Mouse (Mus musculus): ENCODE results near the gene Il33. TPM values are rescaled to one million over a fixed set of nuclear protein-coding genes. Genes with fewer than 3 reads are reported as not detected.

Gene Il33
- polyA plus RNA-seq, 1 experiment from 2014 or later: 10.5 TPM

- H3K4me3 ChIP-seq (ENCODE audit: low read depth, low read length): no peak overlapping the region
- H3K27ac ChIP-seq (ENCODE audit: low read length): no peak overlapping the region
- H3K4me1 ChIP-seq (ENCODE audit: control insufficient read depth, insufficient read depth, low read length): no peaks in the 10 kb centered on the region
- no peaks in the 10 kb centered on the region for H3K36me3 ChIP-seq (ENCODE audit: control insufficient read depth, insufficient read depth, low read length)
- H3K27me3 ChIP-seq (ENCODE audit: control insufficient read depth, insufficient read depth, low read length): no peaks in the 10 kb centered on the region
- H3K4me2 ChIP-seq (replicated peaks; ENCODE audit: low read depth, low read length): no peak overlapping the region
- WGBS: 75% methylated on average over 4 of the region's 4 CpGs
- no peak overlapping the region for H3K9ac ChIP-seq (replicated peaks; ENCODE audit: low read depth, low read length)
- H3K9me3 ChIP-seq (ENCODE audit: control insufficient read depth, low read depth, low read length): no peaks in the 10 kb centered on the region
- no peak for ATAC-seq (ENCODE audit: insufficient number of reproducible peaks, insufficient read depth, low FRiP score, low read depth)
These were observed 32.9 kb upstream of the Il33 start for GRCm38 (mm10) chr19:29891981-29892380.

GRCm38 (mm10) chr19:29892786-29893185 lies 32.1 kb upstream of the Il33 start:
- WGBS: 58% methylated on average over 6 of the region's 6 CpGs
- Histone ChIP-seq H3K4me3 (ENCODE audit: low read depth, low read length) (no peak overlapping the region), H3K27ac (ENCODE audit: low read length) (no peak overlapping the region), H3K9me3 (ENCODE audit: control insufficient read depth, low read depth, low read length) (no peaks in the 10 kb centered on the region), H3K27me3 (ENCODE audit: control insufficient read depth, insufficient read depth, low read length) (no peaks in the 10 kb centered on the region), H3K4me2 (replicated peaks; ENCODE audit: low read depth, low read length) (no peak overlapping the region), H3K36me3 (ENCODE audit: control insufficient read depth, insufficient read depth, low read length) (no peaks in the 10 kb centered on the region), H3K9ac (replicated peaks; ENCODE audit: low read depth, low read length) (no peak overlapping the region), H3K4me1 (ENCODE audit: control insufficient read depth, insufficient read depth, low read length) (no peaks in the 10 kb centered on the region)
- no peak for ATAC-seq (ENCODE audit: insufficient number of reproducible peaks, insufficient read depth, low FRiP score, low read depth)

GRCm38 (mm10) chr19:29893718-29894273 lies 31.1 kb upstream of the Il33 start:
- WGBS: 81% methylated on average over 4 of the region's 4 CpGs
- H3K36me3 ChIP-seq (ENCODE audit: control insufficient read depth, insufficient read depth, low read length): no peaks in the 10 kb centered on the region
- ATAC-seq (ENCODE audit: insufficient number of reproducible peaks, insufficient read depth, low FRiP score, low read depth): no peak

GRCm38 (mm10) chr19:29894381-29894780 lies 30.5 kb upstream of the Il33 start:
- Histone ChIP-seq H3K36me3 (ENCODE audit: control insufficient read depth, insufficient read depth, low read length) (no peaks in the 10 kb centered on the region), H3K9me3 (ENCODE audit: control insufficient read depth, low read depth, low read length) (peaks cover 1% of the 10 kb centered on the region; the same call in 1 of the 2 replicates), H3K4me1 (ENCODE audit: control insufficient read depth, insufficient read depth, low read length) (no peaks in the 10 kb centered on the region), H3K27me3 (ENCODE audit: control insufficient read depth, insufficient read depth, low read length) (no peaks in the 10 kb centered on the region), H3K4me3 (ENCODE audit: low read depth, low read length) (no peak overlapping the region), H3K4me2 (replicated peaks; ENCODE audit: low read depth, low read length) (no peak overlapping the region), H3K27ac (ENCODE audit: low read length) (no peak overlapping the region), H3K9ac (replicated peaks; ENCODE audit: low read depth, low read length) (no peak overlapping the region)
- no peak for ATAC-seq (ENCODE audit: insufficient number of reproducible peaks, insufficient read depth, low FRiP score, low read depth)
- 81% methylated on average over 12 of the region's 12 CpGs for WGBS

More at GRCm38 (mm10) chr19:29893718-29894273, 31.1 kb upstream of the Il33 start:
- Histone ChIP-seq H3K9ac (replicated peaks; ENCODE audit: low read depth, low read length) (no peak overlapping the region), H3K9me3 (ENCODE audit: control insufficient read depth, low read depth, low read length) (no peaks in the 10 kb centered on the region), H3K4me3 (ENCODE audit: low read depth, low read length) (no peak overlapping the region), H3K27ac (ENCODE audit: low read length) (no peak overlapping the region), H3K4me1 (ENCODE audit: control insufficient read depth, insufficient read depth, low read length) (no peaks in the 10 kb centered on the region), H3K27me3 (ENCODE audit: control insufficient read depth, insufficient read depth, low read length) (no peaks in the 10 kb centered on the region), H3K4me2 (replicated peaks; ENCODE audit: low read depth, low read length) (no peak overlapping the region)

- no peak overlapping the region for H3K9ac ChIP-seq (replicated peaks; ENCODE audit: low read depth, low read length)
- H3K9me3 ChIP-seq (ENCODE audit: control insufficient read depth, low read depth, low read length): peaks cover 8% of the 10 kb centered on the region; the same call in 1 of the 2 replicates
- H3K36me3 ChIP-seq (ENCODE audit: control insufficient read depth, insufficient read depth, low read length): no peaks in the 10 kb centered on the region
- ATAC-seq (ENCODE audit: insufficient number of reproducible peaks, insufficient read depth, low FRiP score, low read depth): no peak
- no peak overlapping the region for H3K4me2 ChIP-seq (replicated peaks; ENCODE audit: low read depth, low read length)
- 84% methylated on average over 7 of the region's 7 CpGs for WGBS
- H3K4me1 ChIP-seq (ENCODE audit: control insufficient read depth, insufficient read depth, low read length): no peaks in the 10 kb centered on the region
- no peaks in the 10 kb centered on the region for H3K27me3 ChIP-seq (ENCODE audit: control insufficient read depth, insufficient read depth, low read length)
- no peak overlapping the region for H3K27ac ChIP-seq (ENCODE audit: low read length)
- no peak overlapping the region for H3K4me3 ChIP-seq (ENCODE audit: low read depth, low read length)
These were observed 29.9 kb upstream of the Il33 start for GRCm38 (mm10) chr19:29895047-29895446.

- 95% methylated on average over 3 of the region's 3 CpGs for WGBS
- no peak overlapping the region for H3K9ac ChIP-seq (replicated peaks; ENCODE audit: low read depth, low read length)
- H3K9me3 ChIP-seq (ENCODE audit: control insufficient read depth, low read depth, low read length): peaks cover 8% of the 10 kb centered on the region; the same call in 1 of the 2 replicates
These were observed 24.6 kb upstream of the Il33 start for GRCm38 (mm10) chr19:29900318-29900717.

GRCm38 (mm10) chr19:29902343-29903070 lies 22.4 kb upstream of the Il33 start:
- Histone ChIP-seq H3K36me3 (ENCODE audit: control insufficient read depth, insufficient read depth, low read length) (no peaks in the 10 kb centered on the region), H3K27me3 (ENCODE audit: control insufficient read depth, insufficient read depth, low read length) (no peaks in the 10 kb centered on the region), H3K4me2 (replicated peaks; ENCODE audit: low read depth, low read length) (no peak overlapping the region), H3K9ac (replicated peaks; ENCODE audit: low read depth, low read length) (no peak overlapping the region), H3K27ac (ENCODE audit: low read length) (no peak overlapping the region), H3K4me3 (ENCODE audit: low read depth, low read length) (no peak overlapping the region), H3K9me3 (ENCODE audit: control insufficient read depth, low read depth, low read length) (peaks cover 8% of the 10 kb centered on the region; the same call in 1 of the 2 replicates), H3K4me1 (ENCODE audit: control insufficient read depth, insufficient read depth, low read length) (no peaks in the 10 kb centered on the region)
- no peak for ATAC-seq (ENCODE audit: insufficient number of reproducible peaks, insufficient read depth, low FRiP score, low read depth)
- WGBS: 49% methylated on average over 4 of the region's 4 CpGs

More at GRCm38 (mm10) chr19:29900318-29900717, 24.6 kb upstream of the Il33 start:
- H3K4me1 ChIP-seq (ENCODE audit: control insufficient read depth, insufficient read depth, low read length): no peaks in the 10 kb centered on the region
- H3K36me3 ChIP-seq (ENCODE audit: control insufficient read depth, insufficient read depth, low read length): no peaks in the 10 kb centered on the region
- no peaks in the 10 kb centered on the region for H3K27me3 ChIP-seq (ENCODE audit: control insufficient read depth, insufficient read depth, low read length)
- no peak overlapping the region for H3K4me3 ChIP-seq (ENCODE audit: low read depth, low read length)
- ATAC-seq (ENCODE audit: insufficient number of reproducible peaks, insufficient read depth, low FRiP score, low read depth): no peak
- no peak overlapping the region for H3K27ac ChIP-seq (ENCODE audit: low read length)
- no peak overlapping the region for H3K4me2 ChIP-seq (replicated peaks; ENCODE audit: low read depth, low read length)

GRCm38 (mm10) chr19:29905896-29906295 lies 19.0 kb upstream of the Il33 start:
- Histone ChIP-seq H3K4me2 (replicated peaks; ENCODE audit: low read depth, low read length) (no peak overlapping the region), H3K36me3 (ENCODE audit: control insufficient read depth, insufficient read depth, low read length) (no peaks in the 10 kb centered on the region), H3K27ac (ENCODE audit: low read length) (no peak overlapping the region), H3K9ac (replicated peaks; ENCODE audit: low read depth, low read length) (no peak overlapping the region), H3K27me3 (ENCODE audit: control insufficient read depth, insufficient read depth, low read length) (no peaks in the 10 kb centered on the region), H3K4me3 (ENCODE audit: low read depth, low read length) (no peak overlapping the region), H3K4me1 (ENCODE audit: control insufficient read depth, insufficient read depth, low read length) (no peaks in the 10 kb centered on the region), H3K9me3 (ENCODE audit: control insufficient read depth, low read depth, low read length) (no peaks in the 10 kb centered on the region)
- 75% methylated on average over 1 of the region's 1 CpGs for WGBS
- ATAC-seq (ENCODE audit: insufficient number of reproducible peaks, insufficient read depth, low FRiP score, low read depth): no peak
